Mouse (Mus musculus) spleen, adult 2 months (tissue): ENCODE results near the gene Epc2.

Experiments
- CTCF ChIP-seq: fragments of 200-500 bp; IDR thresholded peaks from 2 replicates; pipeline ENCODE4 v1.5.1; 2011; ENCODE audit warnings: mild to moderate bottlenecking, inconsistent platforms; ENCODE audit not compliant: insufficient read depth, insufficient read length, insufficient replicate concordance; ENCODE audit errors: extremely low read depth
- POLR2A ChIP-seq: fragments of 200-500 bp; IDR thresholded peaks from 2 replicates; pipeline ENCODE4 v1.6.1; 2011; ENCODE audit warnings: low read depth, low read length, inconsistent platforms

DNA sequence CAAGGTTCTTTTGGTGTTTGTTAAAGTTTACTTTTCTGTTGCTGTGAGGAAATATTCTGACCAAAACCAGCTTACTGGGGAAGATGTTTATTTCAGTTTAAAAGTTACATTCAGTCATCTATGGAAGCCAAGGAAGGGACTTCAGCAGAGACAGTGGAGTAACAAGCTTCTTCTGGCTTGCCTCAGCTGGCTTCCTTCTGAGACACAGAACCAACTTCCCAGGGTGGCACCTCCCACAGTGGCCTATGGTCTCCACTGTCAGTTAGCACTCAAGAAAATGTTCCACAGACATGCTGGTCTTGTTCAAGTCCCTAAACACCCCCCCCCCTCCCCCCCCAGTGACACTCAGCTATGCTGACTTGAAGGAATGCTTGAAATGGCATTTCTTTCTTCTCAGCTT, 30.9 kb downstream of the Epc2 start:
- no peak for TF ChIP-seq POLR2A
- TF ChIP-seq CTCF, result no peak
